Mouse (Mus musculus): ENCODE results near the gene Mif.

GRCm38 (mm10) chr10:75827668-75828360 lies 32.2 kb downstream of the Mif start:
- TF ChIP-seq CTCF (IDR thresholded peaks at IDR 0.05; ENCODE audit: borderline replicate concordance, insufficient read depth, low read length): no peak
- TF ChIP-seq POLR2A (IDR thresholded peaks at IDR 0.05; ENCODE audit: low read depth, low read length): no peak

All from embryonic fibroblast, embryonic 13.5 days (primary cell).